Mouse (Mus musculus) liver, adult 2 months (tissue): ENCODE measurements at regions not wholly inside any gene's neighbourhood (a gene's known extent, or its start where the extent isn't known, plus 50 kb on each side); places are given as distances from the start of the nearest gene placed in this dataset.

ENCODE experiments used
- CTCF ChIP-seq: fragments of 200-500 bp; IDR thresholded peaks from 2 replicates; pipeline ENCODE4 v1.5.1; 2011; ENCODE audit warnings: low read depth, low read length, control low read depth
- POLR2A ChIP-seq: fragments of 200-500 bp; IDR thresholded peaks from 2 replicates; pipeline ENCODE4 v1.6.1; 2011; ENCODE audit warnings: low read length, control low read depth; ENCODE audit not compliant: insufficient read depth; ENCODE audit errors: extremely low read depth

- TF ChIP-seq POLR2A (no peak), CTCF (no peak)
Measured at GRCm38 (mm10) chr2:137721767-137722424, 534.5 kb upstream of the Btbd3 start.
